Mouse (Mus musculus) ES-Bruce4 (cell line): ENCODE data around the gene Cbfa2t3. TPM values are rescaled to one million over a fixed set of nuclear protein-coding genes. Genes with fewer than 3 reads are reported as not detected.

Experiments used
- H3K27ac ChIP-seq: 2 replicates; pipeline ENCODE4 v1.5.1; 2012; ENCODE audit warnings: low read length, inconsistent platforms; ENCODE audit not compliant: insufficient read depth
- H3K27me3 ChIP-seq: 2 replicates; pipeline ENCODE4 v1.6.1; 2012; ENCODE audit warnings: mild to moderate bottlenecking, low read length, inconsistent platforms; ENCODE audit not compliant: control insufficient read depth, poor library complexity, insufficient read depth, severe bottlenecking
- H3K36me3 ChIP-seq: 2 replicates; pipeline ENCODE4 v1.6.1; 2012; ENCODE audit warnings: inconsistent platforms, mild to moderate bottlenecking, low read length, moderate library complexity; ENCODE audit not compliant: control insufficient read depth, poor library complexity, insufficient read depth, severe bottlenecking
- H3K4me1 ChIP-seq: one replicate; pipeline ENCODE4 v1.8.1; 2011; ENCODE audit warnings: low read length; ENCODE audit not compliant: control insufficient read depth, insufficient read depth
- H3K4me3 ChIP-seq: 2 replicates; pipeline ENCODE4 v1.5.1; 2011; ENCODE audit warnings: low read depth, mild to moderate bottlenecking, low read length
- H3K9ac ChIP-seq: 2 replicates; pipeline ENCODE4 v1.6.1; 2012; ENCODE audit warnings: low read depth, mild to moderate bottlenecking, inconsistent platforms; ENCODE audit not compliant: poor library complexity, severe bottlenecking
- H3K9me3 ChIP-seq: replicated peaks from 2 replicates; pipeline ENCODE4 v1.6.1; 2012; ENCODE audit warnings: mild to moderate bottlenecking, low read length, inconsistent platforms; ENCODE audit not compliant: control insufficient read depth, poor library complexity, insufficient read depth, severe bottlenecking
- CTCF ChIP-seq: IDR thresholded peaks from one replicate; pipeline ENCODE4 v1.8.1; 2011; ENCODE audit warnings: low read depth, low read length
- EP300 ChIP-seq: IDR thresholded peaks from 2 replicates; pipeline ENCODE4 v1.6.1; 2011; ENCODE audit warnings: low read depth, low read length; ENCODE audit not compliant: insufficient read depth
- POLR2A ChIP-seq: IDR thresholded peaks from one replicate; pipeline ENCODE4 v1.8.1; 2011; ENCODE audit warnings: low read length; ENCODE audit not compliant: insufficient read depth
- polyA plus RNA-seq: library from polyadenylated mRNA; stranded (reverse); fragments of >200 nt; gene quantifications from 2 replicates; pipeline ENCODE4 v1.2.4, GENCODE M21; 2011; ENCODE audit warnings: low read depth; ENCODE audit not compliant: missing spikeins, insufficient read depth, insufficient read length

Cbfa2t3 gene
- polyA plus RNA-seq, 1 experiment, result 0.42 TPM

DNA sequence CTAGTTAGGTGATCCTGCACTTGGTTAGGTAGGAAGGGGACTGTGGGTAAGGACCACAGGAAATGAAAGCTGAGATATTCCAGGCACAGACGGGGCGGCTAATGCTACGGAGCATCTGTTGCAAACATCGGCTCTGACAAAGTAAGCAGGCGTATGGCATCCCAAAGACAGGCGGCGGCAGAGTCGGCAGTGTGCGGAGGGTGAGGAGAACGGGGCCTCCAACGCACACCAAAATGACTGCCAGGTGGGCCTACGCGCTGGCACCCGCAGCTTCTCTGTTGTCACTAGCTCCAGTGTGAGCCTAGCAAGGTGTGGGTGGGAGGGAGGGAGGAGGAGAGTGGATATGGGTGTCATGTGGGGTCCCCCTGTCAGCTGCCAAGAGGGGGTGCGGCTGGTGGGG lies 57.5 kb downstream of the Cbfa2t3 start:
- Histone ChIP-seq H3K27me3 (no peaks in the 10 kb centered on the region), H3K27ac (no peak overlapping the region), H3K9ac (no peak overlapping the region), H3K36me3 (no peaks in the 10 kb centered on the region), H3K4me1 (no peaks in the 10 kb centered on the region), H3K4me3 (no peak overlapping the region), H3K9me3 (no peaks in the 10 kb centered on the region)
- TF ChIP-seq POLR2A (no peak), CTCF (no peak), EP300 (no peak)

- H3K27ac ChIP-seq, result no peak overlapping the region
- TF ChIP-seq EP300, result no peak
- TF ChIP-seq CTCF, result no peak
- no peak for TF ChIP-seq POLR2A
Observed at GRCm38 (mm10) chr8:122640825-122641224, 58.1 kb downstream of the Cbfa2t3 start.

DNA sequence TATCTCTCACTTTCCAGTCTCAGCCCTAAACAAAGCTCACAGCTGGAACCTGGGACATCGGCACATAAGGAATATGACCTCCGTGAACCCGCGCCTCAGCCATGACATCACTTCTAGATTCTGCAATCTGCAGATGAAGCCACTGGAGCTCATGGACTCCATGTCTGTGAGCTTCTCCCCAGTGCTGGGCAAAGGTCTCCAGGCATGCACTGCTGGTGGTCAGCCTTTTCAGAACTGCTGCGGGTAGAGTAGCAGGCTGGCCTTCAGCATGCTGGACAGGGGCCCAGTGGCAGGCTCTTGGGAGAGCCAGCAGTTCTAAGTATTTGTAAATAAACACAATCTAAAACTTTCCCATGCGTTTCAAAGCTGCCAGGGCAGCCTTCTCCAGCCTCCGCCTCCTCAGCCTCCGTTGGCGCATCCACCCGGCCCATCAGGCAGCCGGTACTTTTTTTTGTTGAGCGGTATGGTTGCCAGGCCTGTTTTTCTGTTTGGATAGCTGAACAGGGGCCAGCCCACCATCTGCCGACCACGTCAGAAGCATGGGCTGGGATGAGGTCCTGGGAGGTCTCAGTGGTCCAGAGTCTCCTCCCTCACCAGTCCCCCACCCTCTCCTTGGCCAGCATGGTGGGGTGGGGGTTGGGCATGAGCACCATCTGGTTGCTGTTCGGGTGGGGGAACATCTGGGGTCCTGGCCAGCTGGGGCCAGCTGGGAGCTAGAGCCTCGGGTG lies 59.2 kb downstream of the Cbfa2t3 start:
- TF ChIP-seq CTCF (no peak), EP300 (no peak), POLR2A (no peak)
- no peak overlapping the region for H3K27ac ChIP-seq
- no peaks in the 10 kb centered on the region for H3K27me3 ChIP-seq
- H3K4me3 ChIP-seq, result no peak overlapping the region
- no peak overlapping the region for H3K9ac ChIP-seq
- no peaks in the 10 kb centered on the region for H3K36me3 ChIP-seq
- H3K9me3 ChIP-seq, result no peaks in the 10 kb centered on the region
- no peaks in the 10 kb centered on the region for H3K4me1 ChIP-seq

More at GRCm38 (mm10) chr8:122640825-122641224, 58.1 kb downstream of the Cbfa2t3 start:
- H3K36me3 ChIP-seq, result no peaks in the 10 kb centered on the region
- H3K27me3 ChIP-seq, result no peaks in the 10 kb centered on the region
- H3K9ac ChIP-seq, result no peak overlapping the region
- no peaks in the 10 kb centered on the region for H3K9me3 ChIP-seq
- H3K4me3 ChIP-seq, result no peak overlapping the region
- no peaks in the 10 kb centered on the region for H3K4me1 ChIP-seq

- Histone ChIP-seq H3K27ac (no peak overlapping the region), H3K36me3 (no peaks in the 10 kb centered on the region), H3K4me1 (no peaks in the 10 kb centered on the region), H3K27me3 (no peaks in the 10 kb centered on the region), H3K9ac (no peak overlapping the region), H3K9me3 (no peaks in the 10 kb centered on the region), H3K4me3 (no peak overlapping the region)
- TF ChIP-seq POLR2A, result no peak
Observed at GRCm38 (mm10) chr8:122638601-122639000, 60.3 kb downstream of the Cbfa2t3 start.

- Histone ChIP-seq H3K27ac (no peak overlapping the region), H3K27me3 (no peaks in the 10 kb centered on the region), H3K9me3 (no peaks in the 10 kb centered on the region), H3K4me1 (no peaks in the 10 kb centered on the region), H3K9ac (no peak overlapping the region), H3K36me3 (no peaks in the 10 kb centered on the region), H3K4me3 (no peak overlapping the region)
- TF ChIP-seq POLR2A, result no peak
- TF ChIP-seq CTCF, result no peak
- TF ChIP-seq EP300, result no peak
Observed at GRCm38 (mm10) chr8:122637230-122637629, 61.7 kb downstream of the Cbfa2t3 start.

GRCm38 (mm10) chr8:122636803-122637175 lies 62.1 kb downstream of the Cbfa2t3 start:
- H3K4me1 ChIP-seq, result no peaks in the 10 kb centered on the region
- no peaks in the 10 kb centered on the region for H3K27me3 ChIP-seq
- no peak overlapping the region for H3K27ac ChIP-seq
- no peaks in the 10 kb centered on the region for H3K36me3 ChIP-seq
- no peak overlapping the region for H3K4me3 ChIP-seq
- no peaks in the 10 kb centered on the region for H3K9me3 ChIP-seq
- H3K9ac ChIP-seq, result no peak overlapping the region
- no peak for TF ChIP-seq POLR2A
- TF ChIP-seq EP300, result no peak
- TF ChIP-seq CTCF, result no peak
